Mouse (Mus musculus) kidney, postnatal 0 days (tissue): Measurements from ENCODE around the gene Ctnnd2. TPM values are rescaled to one million over a fixed set of nuclear protein-coding genes. Genes with fewer than 3 reads are reported as not detected.
"Not testable (repeated sequence)": the region's sequence is repeated elsewhere in the genome, so short reads cannot be mapped to it uniquely, and the experiment has no call there.

Experiments
- ATAC-seq: fragments of 200-750 bp; cut with Nextera tagmentation; replicated peaks from 2 replicates; pipeline ENCODE4 v1.8.0; 2017; ENCODE audit warnings: low read depth, moderate number of reproducible peaks, moderate TSS enrichment, moderate library complexity; ENCODE audit not compliant: low FRiP score
- DNase-seq: peaks from one replicate; pipeline ENCODE4 v3.0.0-alpha.2; 2016; ENCODE audit warnings: low spot score
- H3K27ac ChIP-seq: fragments of 300-500 bp; sonication (generic); 2 replicates; pipeline ENCODE4 v1.5.1; 2014; ENCODE audit warnings: mild to moderate bottlenecking
- H3K27me3 ChIP-seq: fragments of 300-500 bp; sonication (generic); 2 replicates; pipeline ENCODE4 v1.6.1; 2014; ENCODE audit warnings: low read length, mixed read lengths; ENCODE audit not compliant: insufficient read depth
- H3K36me3 ChIP-seq: fragments of 300-500 bp; sonication (generic); 2 replicates; pipeline ENCODE4 v1.6.1; 2014; ENCODE audit warnings: low read length, mixed read lengths; ENCODE audit not compliant: insufficient read depth
- H3K4me1 ChIP-seq: fragments of 300-500 bp; sonication (generic); replicated peaks from 2 replicates; pipeline ENCODE4 v1.6.1; 2014; ENCODE audit warnings: antibody characterized with exemption, low read length, mixed read lengths; ENCODE audit not compliant: insufficient read depth
- H3K4me2 ChIP-seq: fragments of 300-500 bp; sonication (generic); 2 replicates; pipeline ENCODE4 v1.6.1; 2014; ENCODE audit warnings: mild to moderate bottlenecking, low read length, moderate library complexity, mixed read lengths
- H3K4me3 ChIP-seq: fragments of 300-500 bp; sonication (generic); replicated peaks from 2 replicates; pipeline ENCODE4 v1.5.1; 2014; ENCODE audit warnings: low read depth, low read length
- H3K9ac ChIP-seq: fragments of 300-500 bp; sonication (generic); 2 replicates; pipeline ENCODE4 v1.6.1; 2014; ENCODE audit warnings: low read depth, low read length
- H3K9me3 ChIP-seq: fragments of 300-500 bp; sonication (generic); replicated peaks from 2 replicates; pipeline ENCODE4 v1.6.1; 2016; ENCODE audit warnings: low read length, inconsistent platforms, mixed read lengths
- CTCF ChIP-seq: IDR thresholded peaks from 2 replicates; pipeline ENCODE4 v1.5.1; 2016; ENCODE audit warnings: antibody characterized with exemption, low read depth, mild to moderate bottlenecking, moderate library complexity
- WGBS: fragments of 180-500 bp; shearing (Covaris S2); extraction: QIAGEN DNeasy Blood & Tissue Kit; methylation state at CpG from one replicate; pipeline ENCODE4 v1.1.7; 2014; 5-methylcytosine and 5-hydroxymethylcytosine counted together
- polyA plus RNA-seq: library from polyadenylated mRNA; unstranded; fragments of >200 nt; fragmentation: Nextera tagmentation; extraction: Ambion mirVana; gene quantifications from 2 replicates; pipeline ENCODE4 v1.2.1, GENCODE M21; 2015

Gene Ctnnd2
- polyA plus RNA-seq, result 2.0 and 2.8 TPM in 2 replicates

GRCm38 (mm10) chr15:30172391-30173281 is at the start of gene Ctnnd2:
TSS of gene Ctnnd2 (plus strand) at chr15:30172593.
- WGBS, result under 1% methylated on average over 96 of the region's 136 CpGs
- Histone ChIP-seq H3K27me3 (peaks cover 35% of the 10 kb centered on the region), H3K9ac (0 out of 2 replicates have a peak within 1 kb of the TSS, but pooled peaks have one; percentile 23), H3K4me2 (peak within 1 kb of the TSS; percentile 90), H3K4me3 (peak within 1 kb of the TSS; percentile 61), H3K9me3 (no peaks in the 10 kb centered on the region), H3K27ac (no peak within 1 kb of the TSS), H3K36me3 (no peaks in the 10 kb centered on the region), H3K4me1 (peaks cover 10% of the 10 kb centered on the region; the same call in 1 of the 2 replicates)
- ATAC-seq, result peak; percentile 82
- TF ChIP-seq CTCF, result no peak
- DNase-seq, result peak; percentile 58

GRCm38 (mm10) chr15:30130705-30131104 is 41.7 kb upstream of the Ctnnd2 start:
- Histone ChIP-seq H3K4me3 (no peak overlapping the region), H3K9ac (no peak overlapping the region), H3K4me2 (no peak overlapping the region), H3K36me3 (no peaks in the 10 kb centered on the region), H3K4me1 (no peaks in the 10 kb centered on the region), H3K27me3 (no peaks in the 10 kb centered on the region), H3K27ac (no peak overlapping the region), H3K9me3 (no peaks in the 10 kb centered on the region)
- ATAC-seq (no peak), DNase-seq (no peak)
- TF ChIP-seq CTCF, result no peak
- WGBS, result 71% methylated on average over 6 of the region's 6 CpGs

GRCm38 (mm10) chr15:30139626-30140025 is 32.8 kb upstream of the Ctnnd2 start:
- not testable (repeated sequence) for H3K4me2 ChIP-seq, DNase-seq, H3K36me3 ChIP-seq

GRCm38 (mm10) chr15:30145413-30145812 is 27.0 kb upstream of the Ctnnd2 start:
- no peak overlapping the region for H3K9ac ChIP-seq
- DNase-seq (no peak), ATAC-seq (no peak)
- H3K27ac ChIP-seq, result no peak overlapping the region
- WGBS, result 83% methylated on average over 2 of the region's 2 CpGs
- H3K36me3 ChIP-seq, result no peaks in the 10 kb centered on the region
- H3K4me3 ChIP-seq, result no peak overlapping the region
- H3K4me2 ChIP-seq, result no peak overlapping the region
- no peaks in the 10 kb centered on the region for H3K4me1 ChIP-seq
- no peaks in the 10 kb centered on the region for H3K9me3 ChIP-seq
- no peaks in the 10 kb centered on the region for H3K27me3 ChIP-seq
- no peak for TF ChIP-seq CTCF

More at GRCm38 (mm10) chr15:30139626-30140025, 32.8 kb upstream of the Ctnnd2 start:
- H3K4me3 ChIP-seq, H3K9me3 ChIP-seq, ATAC-seq, H3K9ac ChIP-seq, H3K27me3 ChIP-seq, H3K27ac ChIP-seq, H3K4me1 ChIP-seq: not testable (repeated sequence)
- 39% methylated on average over 1 of the region's 1 CpGs for WGBS

GRCm38 (mm10) chr15:30152176-30152575 is 20.2 kb upstream of the Ctnnd2 start:
- H3K4me3 ChIP-seq, result no peak overlapping the region
- no peak overlapping the region for H3K9ac ChIP-seq
- no peaks in the 10 kb centered on the region for H3K4me1 ChIP-seq
- H3K4me2 ChIP-seq, result no peak overlapping the region
- TF ChIP-seq CTCF, result no peak
- H3K27ac ChIP-seq, result no peak overlapping the region
- no peaks in the 10 kb centered on the region for H3K9me3 ChIP-seq
- no peaks in the 10 kb centered on the region for H3K36me3 ChIP-seq
- WGBS, result 37% methylated on average over 2 of the region's 2 CpGs
- peak; percentile 41 for DNase-seq
- no peak for ATAC-seq
- H3K27me3 ChIP-seq, result no peaks in the 10 kb centered on the region

GRCm38 (mm10) chr15:30157975-30158374 is 14.4 kb upstream of the Ctnnd2 start:
- ATAC-seq, result no peak
- no peak overlapping the region for H3K9ac ChIP-seq
- 94% methylated on average over 1 of the region's 1 CpGs for WGBS
- H3K4me3 ChIP-seq, result no peak overlapping the region
- TF ChIP-seq CTCF, result no peak
- H3K27me3 ChIP-seq, result no peaks in the 10 kb centered on the region
- H3K27ac ChIP-seq, result no peak overlapping the region
- H3K9me3 ChIP-seq, result no peaks in the 10 kb centered on the region
- no peak for DNase-seq
- H3K4me1 ChIP-seq, result no peaks in the 10 kb centered on the region
- H3K4me2 ChIP-seq, result no peak overlapping the region
- H3K36me3 ChIP-seq, result no peaks in the 10 kb centered on the region
